Mouse (Mus musculus): ENCODE data around the gene Barx2. TPM values are rescaled to one million over a fixed set of nuclear protein-coding genes. Genes with fewer than 3 reads are reported as not detected.

The Barx2 gene
- total RNA-seq, 1 experiment = 0.18 TPM

- Histone ChIP-seq H3K4me1 (ENCODE audit: control insufficient read depth in 2 of 2, insufficient read depth in 2 of 2, low read length in 2 of 2, poor library complexity in 1 of 2) (no peaks in the 10 kb centered on the region), H3K36me3 (ENCODE audit: control insufficient read depth, insufficient read depth, low read length, poor library complexity, severe bottlenecking) (no peaks in the 10 kb centered on the region), H3K9ac (ENCODE audit: insufficient read depth, low read depth, low read length, poor library complexity, severe bottlenecking) (no peak overlapping the region), H3K4me3 (ENCODE audit: insufficient read depth in 1 of 2, low read depth in 1 of 2, low read length in 2 of 2, poor library complexity in 1 of 2, severe bottlenecking in 1 of 2) (peak overlapping the region; percentile 56 to 71), H3K9me3 (ENCODE audit: control insufficient read depth, insufficient read depth, low read depth, low read length) (no peaks in the 10 kb centered on the region), H3K27ac (ENCODE audit: insufficient read depth, low read depth, low read length, poor library complexity, severe bottlenecking) (no peak overlapping the region)
- TF ChIP-seq CHD2 (IDR thresholded peaks at IDR 0.05; ENCODE audit: low read depth, low read length) (no peak), ZNF384 (IDR thresholded peaks at IDR 0.05; ENCODE audit: low read depth, low read length) (no peak)
- in situ Hi-C loops (cut with MboI; ENCODE audit: low sequenced_read_pairs in 2 of 2, unreplicated experiment in 2 of 2) = loop anchor here (25.0 kb wide), 2 partner anchors 352 to 623 kb away; partner anchors contain the start of gene Fli1 (in 1 of the 2)
- DNase-seq (ENCODE audit: low read depth, low spot score) = peak; percentile 25
Observed at GRCm38 (mm10) chr9:31913739-31914591, 703 bp upstream of the Barx2 start.

DNA sequence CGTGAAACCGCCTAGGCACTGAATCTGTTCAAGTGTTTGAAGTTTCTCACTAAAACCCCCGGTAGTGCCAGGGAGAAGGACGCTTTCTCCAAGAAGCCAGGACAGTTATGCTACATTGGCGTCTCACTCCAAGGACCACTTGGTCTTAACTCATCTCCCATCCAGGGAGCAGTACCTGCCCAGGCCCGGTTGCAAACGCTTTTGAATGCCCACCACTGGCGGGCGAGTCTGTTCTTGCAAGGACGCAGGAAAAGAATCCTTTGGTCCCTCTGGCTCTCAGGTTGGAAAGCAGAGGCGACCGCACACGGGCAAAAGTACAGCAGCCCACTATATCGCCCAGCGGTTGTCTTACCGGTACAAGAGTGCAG, 725 bp downstream of the Barx2 start:
- Histone ChIP-seq H3K4me3 (ENCODE audit: insufficient read depth in 1 of 2, low read depth in 1 of 2, low read length in 2 of 2, poor library complexity in 1 of 2, severe bottlenecking in 1 of 2) (peak overlapping the region; percentile 56 to 71), H3K4me1 (ENCODE audit: control insufficient read depth in 2 of 2, insufficient read depth in 2 of 2, low read length in 2 of 2, poor library complexity in 1 of 2) (no peaks in the 10 kb centered on the region), H3K9ac (ENCODE audit: insufficient read depth, low read depth, low read length, poor library complexity, severe bottlenecking) (no peak overlapping the region), H3K27ac (ENCODE audit: insufficient read depth, low read depth, low read length, poor library complexity, severe bottlenecking) (no peak overlapping the region), H3K36me3 (ENCODE audit: control insufficient read depth, insufficient read depth, low read length, poor library complexity, severe bottlenecking) (no peaks in the 10 kb centered on the region), H3K9me3 (ENCODE audit: control insufficient read depth, insufficient read depth, low read depth, low read length) (no peaks in the 10 kb centered on the region)
- TF ChIP-seq HCFC1 (IDR thresholded peaks at IDR 0.05; ENCODE audit: borderline replicate concordance, insufficient read depth, low read length) (no peak), ZC3H11A (IDR thresholded peaks at IDR 0.05; ENCODE audit: borderline replicate concordance, low read depth, low read length) (no peak), ZNF384 (IDR thresholded peaks at IDR 0.05; ENCODE audit: low read depth, low read length) (no peak), CHD2 (IDR thresholded peaks at IDR 0.05; ENCODE audit: low read depth, low read length) (no peak), MAFK (IDR thresholded peaks at IDR 0.05; ENCODE audit: insufficient read depth, low read depth, low read length) (no peak)
- DNase-seq (ENCODE audit: low read depth, low spot score) = no peak
- in situ Hi-C loops (cut with MboI; ENCODE audit: low sequenced_read_pairs in 2 of 2, unreplicated experiment in 2 of 2) = loop anchor here (25.0 kb wide), 2 partner anchors 350 to 625 kb away; partner anchors contain the start of gene Fli1 (in 1 of the 2)

GRCm38 (mm10) chr9:31910221-31910620, 3.0 kb downstream of the Barx2 start:
- H3K4me1 ChIP-seq (ENCODE audit: control insufficient read depth in 2 of 2, insufficient read depth in 2 of 2, low read length in 2 of 2, poor library complexity in 1 of 2) = no peaks in the 10 kb centered on the region
- no peak overlapping the region for H3K27ac ChIP-seq (ENCODE audit: insufficient read depth, low read depth, low read length, poor library complexity, severe bottlenecking)
- TF ChIP-seq ZNF384 (IDR thresholded peaks at IDR 0.05; ENCODE audit: low read depth, low read length) (no peak), MAFK (IDR thresholded peaks at IDR 0.05; ENCODE audit: insufficient read depth, low read depth, low read length) (no peak), CHD2 (IDR thresholded peaks at IDR 0.05; ENCODE audit: low read depth, low read length) (no peak), HCFC1 (IDR thresholded peaks at IDR 0.05; ENCODE audit: borderline replicate concordance, insufficient read depth, low read length) (no peak), ZC3H11A (IDR thresholded peaks at IDR 0.05; ENCODE audit: borderline replicate concordance, low read depth, low read length) (no peak)
- no peaks in the 10 kb centered on the region for H3K9me3 ChIP-seq (ENCODE audit: control insufficient read depth, insufficient read depth, low read depth, low read length)
- H3K9ac ChIP-seq (ENCODE audit: insufficient read depth, low read depth, low read length, poor library complexity, severe bottlenecking) = no peak overlapping the region
- no peak for DNase-seq (ENCODE audit: low read depth, low spot score)
- no peaks in the 10 kb centered on the region for H3K36me3 ChIP-seq (ENCODE audit: control insufficient read depth, insufficient read depth, low read length, poor library complexity, severe bottlenecking)
- no peak overlapping the region for H3K4me3 ChIP-seq (ENCODE audit: insufficient read depth in 1 of 2, low read depth in 1 of 2, low read length in 2 of 2, poor library complexity in 1 of 2, severe bottlenecking in 1 of 2)
- in situ Hi-C loops (cut with MboI; ENCODE audit: low sequenced_read_pairs in 2 of 2, unreplicated experiment in 2 of 2) = loop anchor here (25.0 kb wide), 2 partner anchors 348 to 627 kb away; partner anchors contain the start of gene Fli1 (in 1 of the 2)

DNA sequence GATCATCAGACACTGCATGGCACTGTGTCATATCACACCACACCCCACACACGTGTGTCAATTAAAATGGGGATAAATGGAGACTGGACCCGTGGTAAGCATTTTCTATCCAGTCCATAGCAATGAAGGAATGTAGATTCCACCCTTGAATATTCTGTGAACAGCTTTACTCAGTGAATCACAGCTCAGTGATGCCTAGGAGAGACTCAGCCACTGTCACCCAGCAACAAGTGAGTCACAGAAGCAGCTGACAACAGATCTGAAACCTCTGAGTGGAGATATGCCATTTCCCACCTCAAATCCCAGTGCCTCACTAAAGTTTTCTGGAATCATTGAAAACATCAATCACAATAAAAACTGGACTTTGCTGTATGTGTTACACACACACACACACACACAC, 11.5 kb downstream of the Barx2 start:
- in situ Hi-C loops (cut with MboI; ENCODE audit: low sequenced_read_pairs in 2 of 2, unreplicated experiment in 2 of 2) = loop anchor here (25.0 kb wide), 2 partner anchors 339 to 636 kb away; partner anchors contain the start of gene Fli1 (in 1 of the 2)
- Histone ChIP-seq H3K9ac (ENCODE audit: insufficient read depth, low read depth, low read length, poor library complexity, severe bottlenecking) (no peak overlapping the region), H3K9me3 (ENCODE audit: control insufficient read depth, insufficient read depth, low read depth, low read length) (no peaks in the 10 kb centered on the region), H3K4me3 (ENCODE audit: insufficient read depth in 1 of 2, low read depth in 1 of 2, low read length in 2 of 2, poor library complexity in 1 of 2, severe bottlenecking in 1 of 2) (no peak overlapping the region), H3K36me3 (ENCODE audit: control insufficient read depth, insufficient read depth, low read length, poor library complexity, severe bottlenecking) (no peaks in the 10 kb centered on the region), H3K27ac (ENCODE audit: insufficient read depth, low read depth, low read length, poor library complexity, severe bottlenecking) (no peak overlapping the region), H3K4me1 (ENCODE audit: control insufficient read depth in 2 of 2, insufficient read depth in 2 of 2, low read length in 2 of 2, poor library complexity in 1 of 2) (no peaks in the 10 kb centered on the region)
- TF ChIP-seq CHD2 (IDR thresholded peaks at IDR 0.05; ENCODE audit: low read depth, low read length) = no peak
- no peak for TF ChIP-seq HCFC1 (IDR thresholded peaks at IDR 0.05; ENCODE audit: borderline replicate concordance, insufficient read depth, low read length)
- no peak for TF ChIP-seq ZNF384 (IDR thresholded peaks at IDR 0.05; ENCODE audit: low read depth, low read length)
- TF ChIP-seq MAFK (IDR thresholded peaks at IDR 0.05; ENCODE audit: insufficient read depth, low read depth, low read length) = no peak
- no peak for TF ChIP-seq ZC3H11A (IDR thresholded peaks at IDR 0.05; ENCODE audit: borderline replicate concordance, low read depth, low read length)
- DNase-seq (ENCODE audit: low read depth, low spot score) = no peak
